Mouse (Mus musculus): ENCODE data around the gene Olfr134. TPM values are rescaled to one million over a fixed set of nuclear protein-coding genes. Genes with fewer than 3 reads are reported as not detected.
"Not testable (repeated sequence)": the region's sequence is repeated elsewhere in the genome, so short reads cannot be mapped to it uniquely, and the experiment has no call there.

Gene Olfr134
- not detected in 2 replicates for polyA plus RNA-seq (2015; fragmentation: Nextera tagmentation; extraction: Ambion mirVana)

- Histone ChIP-seq H3K9ac (ENCODE audit: low read length) (no peak within 1 kb of the TSS), H3K4me3 (replicated peaks; ENCODE audit: low read length) (no peak within 1 kb of the TSS), H3K27me3 (ENCODE audit: control insufficient read depth, insufficient read depth, low read length) (no peaks in the 10 kb centered on the region), H3K9me3 (replicated peaks; ENCODE audit: control insufficient read depth, low read length) (no peaks in the 10 kb centered on the region), H3K36me3 (ENCODE audit: control insufficient read depth, insufficient read depth, low read length) (no peaks in the 10 kb centered on the region), H3K27ac (ENCODE audit: low read length) (no peak within 1 kb of the TSS), H3K4me1 (ENCODE audit: control insufficient read depth, insufficient read depth, low read length) (no peaks in the 10 kb centered on the region), H3K4me2 (ENCODE audit: low read depth, low read length) (no peak within 1 kb of the TSS)
- 71% methylated on average over 3 of the region's 3 CpGs for WGBS
- no peak for ATAC-seq (ENCODE audit: insufficient read depth, low FRiP score)
Measured at GRCm38 (mm10) chr17:38171088-38171487, at the start of gene Olfr134. Gene Olfr134 (plus strand): TSS chr17:38171388.

GRCm38 (mm10) chr17:38124199-38124598 is 47.0 kb upstream of the Olfr134 start:
- H3K4me2 ChIP-seq (ENCODE audit: low read depth, low read length); H3K27ac ChIP-seq (ENCODE audit: low read length); H3K4me1 ChIP-seq (ENCODE audit: control insufficient read depth, insufficient read depth, low read length); ATAC-seq (ENCODE audit: insufficient read depth, low FRiP score); H3K9me3 ChIP-seq (replicated peaks; ENCODE audit: control insufficient read depth, low read length); H3K4me3 ChIP-seq (replicated peaks; ENCODE audit: low read length); H3K9ac ChIP-seq (ENCODE audit: low read length); H3K27me3 ChIP-seq (ENCODE audit: control insufficient read depth, insufficient read depth, low read length); H3K36me3 ChIP-seq (ENCODE audit: control insufficient read depth, insufficient read depth, low read length): not testable (repeated sequence)
- WGBS, result 73% methylated on average over 1 of the region's 1 CpGs

GRCm38 (mm10) chr17:38125371-38125770 is 45.8 kb upstream of the Olfr134 start:
- H3K9ac ChIP-seq (ENCODE audit: low read length); H3K27ac ChIP-seq (ENCODE audit: low read length); ATAC-seq (ENCODE audit: insufficient read depth, low FRiP score); H3K4me2 ChIP-seq (ENCODE audit: low read depth, low read length); H3K9me3 ChIP-seq (replicated peaks; ENCODE audit: control insufficient read depth, low read length); H3K4me3 ChIP-seq (replicated peaks; ENCODE audit: low read length); H3K27me3 ChIP-seq (ENCODE audit: control insufficient read depth, insufficient read depth, low read length); H3K4me1 ChIP-seq (ENCODE audit: control insufficient read depth, insufficient read depth, low read length); H3K36me3 ChIP-seq (ENCODE audit: control insufficient read depth, insufficient read depth, low read length): not testable (repeated sequence)
- 65% methylated on average over 3 of the region's 3 CpGs for WGBS

GRCm38 (mm10) chr17:38134426-38134825 is 36.8 kb upstream of the Olfr134 start, which contains the start of gene Olfr132:
Gene Olfr132 (minus strand): TSS chr17:38134526.
- Histone ChIP-seq H3K9ac (ENCODE audit: low read length) (no peak within 1 kb of the TSS), H3K9me3 (replicated peaks; ENCODE audit: control insufficient read depth, low read length) (no peaks in the 10 kb centered on the region), H3K27ac (ENCODE audit: low read length) (no peak within 1 kb of the TSS), H3K4me3 (replicated peaks; ENCODE audit: low read length) (no peak within 1 kb of the TSS), H3K27me3 (ENCODE audit: control insufficient read depth, insufficient read depth, low read length) (no peaks in the 10 kb centered on the region), H3K4me2 (ENCODE audit: low read depth, low read length) (no peak within 1 kb of the TSS), H3K36me3 (ENCODE audit: control insufficient read depth, insufficient read depth, low read length) (no peaks in the 10 kb centered on the region), H3K4me1 (ENCODE audit: control insufficient read depth, insufficient read depth, low read length) (no peaks in the 10 kb centered on the region)
- no peak for ATAC-seq (ENCODE audit: insufficient read depth, low FRiP score)
- 57% methylated on average over 1 of the region's 1 CpGs for WGBS

- no peak for ATAC-seq (ENCODE audit: insufficient read depth, low FRiP score)
- Histone ChIP-seq H3K36me3 (ENCODE audit: control insufficient read depth, insufficient read depth, low read length) (no peaks in the 10 kb centered on the region), H3K9me3 (replicated peaks; ENCODE audit: control insufficient read depth, low read length) (no peaks in the 10 kb centered on the region), H3K4me2 (ENCODE audit: low read depth, low read length) (no peak within 1 kb of the TSS), H3K4me1 (ENCODE audit: control insufficient read depth, insufficient read depth, low read length) (no peaks in the 10 kb centered on the region), H3K4me3 (replicated peaks; ENCODE audit: low read length) (no peak within 1 kb of the TSS), H3K27me3 (ENCODE audit: control insufficient read depth, insufficient read depth, low read length) (no peaks in the 10 kb centered on the region), H3K27ac (ENCODE audit: low read length) (no peak within 1 kb of the TSS), H3K9ac (ENCODE audit: low read length) (no peak within 1 kb of the TSS)
- WGBS, result 74% methylated on average over 2 of the region's 2 CpGs
Measured at GRCm38 (mm10) chr17:38144981-38145380, 26.2 kb upstream of the Olfr134 start, which contains the start of gene Olfr133. Gene Olfr133 (plus strand): TSS chr17:38145281.

- Histone ChIP-seq H3K9me3 (replicated peaks; ENCODE audit: control insufficient read depth, low read length) (no peaks in the 10 kb centered on the region), H3K4me1 (ENCODE audit: control insufficient read depth, insufficient read depth, low read length) (no peaks in the 10 kb centered on the region), H3K4me2 (ENCODE audit: low read depth, low read length) (no peak within 1 kb of the TSS), H3K9ac (ENCODE audit: low read length) (no peak within 1 kb of the TSS), H3K4me3 (replicated peaks; ENCODE audit: low read length) (no peak within 1 kb of the TSS), H3K27ac (ENCODE audit: low read length) (no peak within 1 kb of the TSS), H3K36me3 (ENCODE audit: control insufficient read depth, insufficient read depth, low read length) (no peaks in the 10 kb centered on the region), H3K27me3 (ENCODE audit: control insufficient read depth, insufficient read depth, low read length) (no peaks in the 10 kb centered on the region)
- 91% methylated on average over 1 of the region's 1 CpGs for WGBS
- no peak for ATAC-seq (ENCODE audit: insufficient read depth, low FRiP score)
Measured at GRCm38 (mm10) chr17:38204035-38204434, 32.8 kb downstream of the Olfr134 start, which contains the start of gene Olfr135. Gene Olfr135 (plus strand): TSS chr17:38204335.

Other genes with a start within 250 kb of the Olfr134 start
- not detected in 2 replicates for gene Olfr761, start 218.3 kb upstream of the Olfr134 start, polyA plus RNA-seq (2015; fragmentation: Nextera tagmentation; extraction: Ambion mirVana)
- not detected in 2 replicates for gene Olfr129, start 111.3 kb upstream of the Olfr134 start, polyA plus RNA-seq (2015; fragmentation: Nextera tagmentation; extraction: Ambion mirVana)
- gene Olfr130, start 107.5 kb upstream of the Olfr134 start, polyA plus RNA-seq (2015; fragmentation: Nextera tagmentation; extraction: Ambion mirVana), result not detected in 2 replicates
- gene Olfr131, start 82.7 kb upstream of the Olfr134 start, polyA plus RNA-seq (2015; fragmentation: Nextera tagmentation; extraction: Ambion mirVana), result not detected in 2 replicates
- not detected in 2 replicates for gene Olfr132, start 36.9 kb upstream of the Olfr134 start, polyA plus RNA-seq (2015; fragmentation: Nextera tagmentation; extraction: Ambion mirVana)
- not detected in 2 replicates for gene Olfr133, start 26.1 kb upstream of the Olfr134 start, polyA plus RNA-seq (2015; fragmentation: Nextera tagmentation; extraction: Ambion mirVana)
- gene Olfr135, start 32.9 kb downstream of the Olfr134 start, polyA plus RNA-seq (2015; fragmentation: Nextera tagmentation; extraction: Ambion mirVana), result not detected in 2 replicates
- gene Olfr138, start 89.6 kb downstream of the Olfr134 start, polyA plus RNA-seq (2015; fragmentation: Nextera tagmentation; extraction: Ambion mirVana), result not detected in 2 replicates
- not detected in 2 replicates for gene Olfr137, start 136.2 kb downstream of the Olfr134 start, polyA plus RNA-seq (2015; fragmentation: Nextera tagmentation; extraction: Ambion mirVana)
- gene Olfr136, start 158.4 kb downstream of the Olfr134 start, polyA plus RNA-seq (2015; fragmentation: Nextera tagmentation; extraction: Ambion mirVana), result not detected in 2 replicates
- gene Esp36, start 248.8 kb downstream of the Olfr134 start, polyA plus RNA-seq (2015; fragmentation: Nextera tagmentation; extraction: Ambion mirVana), result not detected in 2 replicates

Measured in stomach, embryonic 16.5 days (tissue).